Mouse (Mus musculus) gastrocnemius, postnatal 10 days (tissue): ENCODE results near the gene Stat5b. TPM values are rescaled to one million over a fixed set of nuclear protein-coding genes. Genes with fewer than 3 reads are reported as not detected.

Experiments used
- DNase-seq: peaks from one replicate; pipeline ENCODE4 v3.0.0; 2021; ENCODE audit warnings: mixed read lengths
- long read RNA-seq, 2 experiments: library from polyadenylated mRNA; stranded (forward); transcript quantifications; one replicate each; pipeline ENCODE4 v2.0.0; 2021
- total RNA-seq, 2 experiments: library from RNA; stranded (reverse); gene quantifications; 2 replicates each; pipeline ENCODE4 v1.2.3; 2021

Stat5b gene
- total RNA-seq = 100 to 1,000 TPM; 107 to 114 TPM
- long read RNA-seq, experiment 1, full-length matches to known transcripts = 190 of 314 reads
- long read RNA-seq, experiment 1, partial matches to known transcripts = 37 of 314 reads
- long read RNA-seq, experiment 1, other reads (novel, unspliced or antisense) = 87 of 314 reads
- long read RNA-seq, experiment 2, full-length matches to known transcripts = 191 of 284 reads
- long read RNA-seq, experiment 2, partial matches to known transcripts = 21 of 284 reads
- long read RNA-seq, experiment 2, other reads (novel, unspliced or antisense) = 72 of 284 reads

GRCm38 (mm10) chr11:100850038-100850777 lies at the start of gene Stat5b:
Stat5b (minus strand) TSS chr11:100850724.
- peak; percentile 81 for DNase-seq

- DNase-seq = no peak
Observed at GRCm38 (mm10) chr11:100898441-100899199, 48.1 kb upstream of the Stat5b start.

- DNase-seq = no peak
Observed at GRCm38 (mm10) chr11:100897294-100898231, 47.0 kb upstream of the Stat5b start.

- DNase-seq = no peak
Observed at GRCm38 (mm10) chr11:100896078-100896477, 45.6 kb upstream of the Stat5b start.

- DNase-seq = no peak
Observed at GRCm38 (mm10) chr11:100894146-100894918, 43.8 kb upstream of the Stat5b start.

GRCm38 (mm10) chr11:100893482-100893881 lies 43.0 kb upstream of the Stat5b start:
- DNase-seq = peak; percentile 88

- no peak for DNase-seq
Observed at GRCm38 (mm10) chr11:100892435-100892834, 41.9 kb upstream of the Stat5b start.

GRCm38 (mm10) chr11:100891256-100892123 lies 41.0 kb upstream of the Stat5b start:
- DNase-seq = no peak

- no peak for DNase-seq
Observed at GRCm38 (mm10) chr11:100890481-100890880, 40.0 kb upstream of the Stat5b start.

GRCm38 (mm10) chr11:100888348-100888820 lies 37.9 kb upstream of the Stat5b start:
- DNase-seq = no peak

- DNase-seq = no peak
Observed at GRCm38 (mm10) chr11:100887764-100888163, 37.2 kb upstream of the Stat5b start.

- no peak for DNase-seq
Observed at GRCm38 (mm10) chr11:100887236-100887635, 36.7 kb upstream of the Stat5b start.

GRCm38 (mm10) chr11:100886188-100886740 lies 35.7 kb upstream of the Stat5b start:
- no peak for DNase-seq

GRCm38 (mm10) chr11:100885472-100885871 lies 34.9 kb upstream of the Stat5b start:
- DNase-seq = no peak

GRCm38 (mm10) chr11:100883640-100884039 lies 33.1 kb upstream of the Stat5b start:
- no peak for DNase-seq

- no peak for DNase-seq
Observed at GRCm38 (mm10) chr11:100879321-100880078, 29.0 kb upstream of the Stat5b start.

GRCm38 (mm10) chr11:100875761-100876160 lies 25.2 kb upstream of the Stat5b start:
- no peak for DNase-seq

- DNase-seq = no peak
Observed at GRCm38 (mm10) chr11:100870968-100871350, 20.4 kb upstream of the Stat5b start.
